Mouse (Mus musculus): ENCODE results near the gene Aldh3b3. TPM values are rescaled to one million over a fixed set of nuclear protein-coding genes. Genes with fewer than 3 reads are reported as not detected.

The Aldh3b3 gene
- polyA plus RNA-seq, 1 experiment, result 1.2 TPM

GRCm38 (mm10) chr19:4001752-4002151, 43.3 kb downstream of the Aldh3b3 start:
- H3K36me3 ChIP-seq (ENCODE audit: control insufficient read depth, insufficient read depth), result peaks cover 7% of the 10 kb centered on the region
- peak overlapping the region; percentile 80 for H3K4me2 ChIP-seq (ENCODE audit: low read depth)
- no peaks in the 10 kb centered on the region for H3K79me2 ChIP-seq (ENCODE audit: control insufficient read depth, insufficient read depth)
- no peak overlapping the region for H3ac ChIP-seq (ENCODE audit: control insufficient read depth, insufficient read length)
- TF ChIP-seq POLR2AphosphoS2 (IDR thresholded peaks at IDR 0.05; ENCODE audit: insufficient read length, low read depth) (no peak), CEBPB (IDR thresholded peaks at IDR 0.05; ENCODE audit: insufficient read depth, poor library complexity, severe bottlenecking) (no peak), TCF3 (IDR thresholded peaks at IDR 0.05; ENCODE audit: insufficient read length, low read depth) (no peak), MYOD1 (IDR thresholded peaks at IDR 0.05; ENCODE audit: control insufficient read depth in 1 of 3, insufficient read length in 2 of 3, low read depth in 2 of 3) (peak in 2 of 3 experiments; percentile 10 to 32), POLR2A (IDR thresholded peaks at IDR 0.05; ENCODE audit: insufficient read length, low read depth) (no peak), REST (IDR thresholded peaks at IDR 0.05; ENCODE audit: insufficient read depth, insufficient read length) (no peak), MAX (IDR thresholded peaks at IDR 0.05; ENCODE audit: low read depth) (no peak), TCF12 (IDR thresholded peaks at IDR 0.05; ENCODE audit: insufficient read depth, poor library complexity, severe bottlenecking) (no peak), MYOG (IDR thresholded peaks at IDR 0.05; ENCODE audit: control insufficient read depth in 1 of 3, insufficient read depth in 1 of 3, insufficient read length in 2 of 3, low read depth in 2 of 3) (peak in 1 of 3 experiments; percentile 47), E2F4 (IDR thresholded peaks at IDR 0.05; ENCODE audit: insufficient read depth) (no peak), USF1 (IDR thresholded peaks at IDR 0.05; ENCODE audit: low read depth) (no peak), SRF (IDR thresholded peaks at IDR 0.05; ENCODE audit: control insufficient read depth, insufficient read length, low read depth) (no peak)
- H3K27me3 ChIP-seq (ENCODE audit: control insufficient read depth, insufficient read depth, insufficient read length), result no peaks in the 10 kb centered on the region
- H3K4me3 ChIP-seq, result peak overlapping the region; percentile 35

DNA sequence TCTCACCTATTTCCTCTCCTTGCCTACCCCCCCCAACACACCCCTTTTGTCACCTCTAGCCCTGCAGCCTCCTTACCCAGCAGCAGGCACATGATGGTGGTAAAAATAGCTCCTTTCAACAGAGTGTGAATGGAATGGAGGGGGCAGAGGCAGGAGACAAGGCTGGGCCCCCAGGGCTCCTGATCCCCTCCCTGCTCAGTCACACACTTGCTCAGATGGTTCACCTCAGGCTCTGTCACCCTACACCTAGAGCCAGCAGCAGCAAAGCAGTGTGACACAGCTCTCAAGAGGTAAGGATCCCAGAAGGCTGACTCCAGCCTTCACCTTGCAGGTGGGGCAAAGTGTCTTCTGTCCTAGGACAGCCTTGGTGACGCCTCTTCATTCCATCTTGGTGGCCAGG, 44.7 kb downstream of the Aldh3b3 start, which contains the start of gene Doc2g:
Gene Doc2g, plus strand, starts transcription at position 202 of the 400 bp plus-strand sequence.
- H3K4me3 ChIP-seq, result no peak within 1 kb of the TSS
- H3K79me2 ChIP-seq (ENCODE audit: control insufficient read depth, insufficient read depth), result no peaks in the 10 kb centered on the region
- H3K4me2 ChIP-seq (ENCODE audit: low read depth), result peak within 1 kb of the TSS; percentile 2
- TF ChIP-seq TCF12 (IDR thresholded peaks at IDR 0.05; ENCODE audit: insufficient read depth, poor library complexity, severe bottlenecking), result no peak
- TF ChIP-seq MAX (IDR thresholded peaks at IDR 0.05; ENCODE audit: low read depth), result no peak
- TF ChIP-seq POLR2AphosphoS2 (IDR thresholded peaks at IDR 0.05; ENCODE audit: insufficient read length, low read depth), result peak; percentile 12
- no peak within 1 kb of the TSS for H3ac ChIP-seq (ENCODE audit: control insufficient read depth, insufficient read length)
- no peaks in the 10 kb centered on the region for H3K27me3 ChIP-seq (ENCODE audit: control insufficient read depth, insufficient read depth, insufficient read length)
- H3K36me3 ChIP-seq (ENCODE audit: control insufficient read depth, insufficient read depth), result peaks cover 7% of the 10 kb centered on the region

- Histone ChIP-seq H3K4me3 (no peak overlapping the region), H3ac (ENCODE audit: control insufficient read depth, insufficient read length) (no peak overlapping the region), H3K36me3 (ENCODE audit: control insufficient read depth, insufficient read depth) (peaks cover 7% of the 10 kb centered on the region), H3K4me2 (ENCODE audit: low read depth) (no peak overlapping the region), H3K27me3 (ENCODE audit: control insufficient read depth, insufficient read depth, insufficient read length) (no peaks in the 10 kb centered on the region), H3K79me2 (ENCODE audit: control insufficient read depth, insufficient read depth) (no peaks in the 10 kb centered on the region)
- no peak for TF ChIP-seq MAX (IDR thresholded peaks at IDR 0.05; ENCODE audit: low read depth)
- TF ChIP-seq REST (IDR thresholded peaks at IDR 0.05; ENCODE audit: insufficient read depth, insufficient read length), result no peak
- TF ChIP-seq POLR2A (IDR thresholded peaks at IDR 0.05; ENCODE audit: insufficient read length, low read depth), result no peak
- no peak for TF ChIP-seq TCF3 (IDR thresholded peaks at IDR 0.05; ENCODE audit: insufficient read length, low read depth)
- no peak for TF ChIP-seq MYOG (IDR thresholded peaks at IDR 0.05; ENCODE audit: control insufficient read depth in 1 of 3, insufficient read depth in 1 of 3, insufficient read length in 2 of 3, low read depth in 2 of 3)
These were observed 45.2 kb downstream of the Aldh3b3 start for GRCm38 (mm10) chr19:4003641-4004040.

DNA sequence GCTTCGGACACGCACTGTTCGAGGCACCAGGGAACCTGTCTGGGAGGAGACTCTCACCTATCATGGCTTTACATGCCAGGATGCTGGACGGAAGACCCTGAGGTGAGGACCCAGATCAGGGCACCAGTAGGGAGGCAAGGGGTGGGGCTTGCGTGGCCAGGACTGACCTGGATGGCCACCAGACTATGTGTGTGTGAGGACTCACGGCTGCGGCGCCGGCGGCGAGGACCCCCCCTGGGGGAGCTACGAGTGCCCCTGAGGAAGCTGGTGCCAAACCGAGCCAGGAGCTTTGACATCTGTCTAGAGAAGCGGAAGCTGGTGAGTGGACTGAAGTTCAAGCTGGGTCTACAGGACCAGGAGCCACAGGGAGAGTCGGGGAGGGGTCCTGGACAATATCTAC, 45.9 kb downstream of the Aldh3b3 start:
- no peak overlapping the region for H3K4me2 ChIP-seq (ENCODE audit: low read depth)
- H3K4me3 ChIP-seq, result no peak overlapping the region
- H3K27me3 ChIP-seq (ENCODE audit: control insufficient read depth, insufficient read depth, insufficient read length), result no peaks in the 10 kb centered on the region
- no peaks in the 10 kb centered on the region for H3K79me2 ChIP-seq (ENCODE audit: control insufficient read depth, insufficient read depth)
- TF ChIP-seq TCF3 (IDR thresholded peaks at IDR 0.05; ENCODE audit: insufficient read length, low read depth) (no peak), POLR2AphosphoS2 (IDR thresholded peaks at IDR 0.05; ENCODE audit: insufficient read length, low read depth) (peak; percentile 48)
- peaks cover 13% of the 10 kb centered on the region for H3K36me3 ChIP-seq (ENCODE audit: control insufficient read depth, insufficient read depth)
- no peak overlapping the region for H3ac ChIP-seq (ENCODE audit: control insufficient read depth, insufficient read length)

DNA sequence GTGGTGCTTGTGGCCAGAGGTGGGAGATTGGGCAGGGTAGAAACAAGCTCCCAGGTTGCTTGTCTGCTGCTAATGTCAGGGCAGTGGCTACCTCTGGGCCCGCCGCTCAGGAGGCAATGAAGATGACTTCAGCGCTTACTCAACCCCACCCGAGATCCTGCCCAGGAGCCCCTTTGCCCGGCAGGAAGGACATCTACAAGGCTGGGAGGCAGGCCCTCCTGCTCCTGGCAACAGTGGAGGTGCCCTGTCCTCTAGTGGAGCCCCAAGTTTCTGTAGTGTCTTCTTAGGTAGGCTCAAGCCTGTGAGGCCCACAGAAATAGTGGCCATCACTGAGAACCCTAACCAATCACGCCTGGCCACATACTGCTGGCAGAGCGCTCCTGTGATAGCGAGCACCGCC, 46.6 kb downstream of the Aldh3b3 start:
- H3K36me3 ChIP-seq (ENCODE audit: control insufficient read depth, insufficient read depth), result peaks cover 21% of the 10 kb centered on the region
- H3ac ChIP-seq (ENCODE audit: control insufficient read depth, insufficient read length), result no peak overlapping the region
- H3K27me3 ChIP-seq (ENCODE audit: control insufficient read depth, insufficient read depth, insufficient read length), result no peaks in the 10 kb centered on the region
- H3K4me3 ChIP-seq, result no peak overlapping the region
- H3K79me2 ChIP-seq (ENCODE audit: control insufficient read depth, insufficient read depth), result no peaks in the 10 kb centered on the region
- H3K4me2 ChIP-seq (ENCODE audit: low read depth), result no peak overlapping the region
- TF ChIP-seq USF1 (IDR thresholded peaks at IDR 0.05; ENCODE audit: low read depth) (no peak), POLR2AphosphoS2 (IDR thresholded peaks at IDR 0.05; ENCODE audit: insufficient read length, low read depth) (peak; percentile 44)

GRCm38 (mm10) chr19:4005971-4006370, 47.5 kb downstream of the Aldh3b3 start:
- no peak overlapping the region for H3K4me2 ChIP-seq (ENCODE audit: low read depth)
- H3K27me3 ChIP-seq (ENCODE audit: control insufficient read depth, insufficient read depth, insufficient read length), result no peaks in the 10 kb centered on the region
- no peak for TF ChIP-seq TCF3 (IDR thresholded peaks at IDR 0.05; ENCODE audit: insufficient read length, low read depth)
- peak; percentile 51 for TF ChIP-seq POLR2AphosphoS2 (IDR thresholded peaks at IDR 0.05; ENCODE audit: insufficient read length, low read depth)
- no peak overlapping the region for H3ac ChIP-seq (ENCODE audit: control insufficient read depth, insufficient read length)
- no peak overlapping the region for H3K4me3 ChIP-seq
- H3K79me2 ChIP-seq (ENCODE audit: control insufficient read depth, insufficient read depth), result peaks cover 5% of the 10 kb centered on the region
- peaks cover 25% of the 10 kb centered on the region for H3K36me3 ChIP-seq (ENCODE audit: control insufficient read depth, insufficient read depth)

All from myocyte (in vitro differentiated cells).